Mouse (Mus musculus) hindbrain, embryonic 14.5 days (tissue): ENCODE measurements at regions not wholly inside any gene's neighbourhood (a gene's known extent, or its start where the extent isn't known, plus 50 kb on each side); places are given as distances from the start of the nearest gene placed in this dataset.

Source experiments
- ATAC-seq: fragments of 200-750 bp; cut with Nextera tagmentation; 2 replicates; pipeline ENCODE4 v1.8.0; 2017; ENCODE audit warnings: moderate number of reproducible peaks, mild to moderate bottlenecking, moderate TSS enrichment, moderate library complexity; ENCODE audit not compliant: low FRiP score
- DNase-seq: peaks from one replicate; pipeline ENCODE4 v3.0.0-alpha.2; 2015; ENCODE audit warnings: low spot score
- H3K27ac ChIP-seq: fragments of 300-500 bp; sonication (generic); 2 replicates; pipeline ENCODE4 v1.5.1; 2014; ENCODE audit warnings: mild to moderate bottlenecking, moderate library complexity
- H3K27me3 ChIP-seq: fragments of 300-500 bp; sonication (generic); 2 replicates; pipeline ENCODE4 v1.6.1; 2014; ENCODE audit warnings: mild to moderate bottlenecking, low read length, mixed read lengths; ENCODE audit not compliant: control insufficient read depth, insufficient read depth
- H3K36me3 ChIP-seq: fragments of 300-500 bp; sonication (generic); replicated peaks from 2 replicates; pipeline ENCODE4 v1.6.1; 2014; ENCODE audit not compliant: control insufficient read depth, insufficient read depth
- H3K4me1 ChIP-seq: fragments of 300-500 bp; sonication (generic); replicated peaks from 2 replicates; pipeline ENCODE4 v1.6.1; 2014; ENCODE audit warnings: antibody characterized with exemption, low read length, mixed read lengths; ENCODE audit not compliant: control insufficient read depth, insufficient read depth
- H3K4me2 ChIP-seq: fragments of 300-500 bp; sonication (generic); replicated peaks from 2 replicates; pipeline ENCODE4 v1.6.1; 2014; ENCODE audit warnings: mild to moderate bottlenecking, moderate library complexity
- H3K4me3 ChIP-seq: fragments of 300-500 bp; sonication (generic); replicated peaks from 2 replicates; pipeline ENCODE4 v1.5.1; 2014; ENCODE audit warnings: mild to moderate bottlenecking, low read length
- H3K9ac ChIP-seq: fragments of 300-500 bp; sonication (generic); 2 replicates; pipeline ENCODE4 v1.6.1; 2014
- H3K9me3 ChIP-seq: fragments of 300-500 bp; sonication (generic); 2 replicates; pipeline ENCODE4 v1.6.1; 2016; ENCODE audit warnings: low read length; ENCODE audit not compliant: control insufficient read depth
- WGBS: fragments of 180-500 bp; shearing (Covaris S2); extraction: QIAGEN DNeasy Blood & Tissue Kit; methylation state at CpG from one replicate; pipeline ENCODE4 v1.1.7; 2014; 5-methylcytosine and 5-hydroxymethylcytosine counted together

GRCm38 (mm10) chrX:130808530-130809235, 1059.1 kb downstream of the Diaph2 start:
- Histone ChIP-seq H3K36me3 (no peaks in the 10 kb centered on the region), H3K27ac (no peak overlapping the region), H3K9me3 (no peaks in the 10 kb centered on the region), H3K4me1 (no peaks in the 10 kb centered on the region), H3K9ac (no peak overlapping the region), H3K27me3 (no peaks in the 10 kb centered on the region), H3K4me3 (no peak overlapping the region), H3K4me2 (no peak overlapping the region)
- DNase-seq (no peak), ATAC-seq (no peak)
- 76% methylated on average over 3 of the region's 3 CpGs for WGBS

- Histone ChIP-seq H3K9ac (no peak overlapping the region), H3K9me3 (no peaks in the 10 kb centered on the region), H3K4me2 (no peak overlapping the region), H3K4me1 (no peaks in the 10 kb centered on the region), H3K4me3 (no peak overlapping the region), H3K27me3 (no peaks in the 10 kb centered on the region), H3K36me3 (no peaks in the 10 kb centered on the region), H3K27ac (no peak overlapping the region)
- 77% methylated on average over 1 of the region's 1 CpGs for WGBS
- DNase-seq (no peak), ATAC-seq (no peak)
Measured at GRCm38 (mm10) chrX:130818916-130819315, 1069.4 kb downstream of the Diaph2 start.

GRCm38 (mm10) chrX:130819707-130820106, 1070.2 kb downstream of the Diaph2 start:
- WGBS, result 67% methylated on average over 1 of the region's 1 CpGs
- DNase-seq (no peak), ATAC-seq (no peak; the same call in 1 of the 2 replicates)
- Histone ChIP-seq H3K27ac (no peak overlapping the region), H3K4me3 (no peak overlapping the region), H3K4me1 (no peaks in the 10 kb centered on the region), H3K27me3 (no peaks in the 10 kb centered on the region), H3K9me3 (no peaks in the 10 kb centered on the region), H3K4me2 (no peak overlapping the region), H3K9ac (no peak overlapping the region), H3K36me3 (no peaks in the 10 kb centered on the region)

GRCm38 (mm10) chrX:130820168-130820567, 1070.6 kb downstream of the Diaph2 start:
- H3K9me3 ChIP-seq, result no peaks in the 10 kb centered on the region
- WGBS, result 70% methylated on average over 3 of the region's 3 CpGs
- no peaks in the 10 kb centered on the region for H3K27me3 ChIP-seq
- DNase-seq (no peak), ATAC-seq (peak; percentile 79; the same call in 1 of the 2 replicates)
- no peak overlapping the region for H3K4me2 ChIP-seq
- no peaks in the 10 kb centered on the region for H3K4me1 ChIP-seq
- no peak overlapping the region for H3K4me3 ChIP-seq
- no peak overlapping the region for H3K9ac ChIP-seq
- no peak overlapping the region for H3K27ac ChIP-seq
- H3K36me3 ChIP-seq, result no peaks in the 10 kb centered on the region

GRCm38 (mm10) chrX:130823943-130824342, 1074.4 kb downstream of the Diaph2 start:
- Histone ChIP-seq H3K27ac (no peak overlapping the region), H3K4me1 (no peaks in the 10 kb centered on the region), H3K9ac (no peak overlapping the region), H3K4me2 (no peak overlapping the region), H3K4me3 (no peak overlapping the region), H3K36me3 (no peaks in the 10 kb centered on the region), H3K27me3 (no peaks in the 10 kb centered on the region), H3K9me3 (no peaks in the 10 kb centered on the region)
- DNase-seq (no peak), ATAC-seq (no peak)
- 98% methylated on average over 2 of the region's 2 CpGs for WGBS

- no peak overlapping the region for H3K4me2 ChIP-seq
Measured at GRCm38 (mm10) chrX:130835835-130836234, 1086.3 kb downstream of the Diaph2 start.

GRCm38 (mm10) chrX:130843141-130843540, 1093.6 kb downstream of the Diaph2 start:
- H3K9me3 ChIP-seq, result no peaks in the 10 kb centered on the region
- no peaks in the 10 kb centered on the region for H3K4me1 ChIP-seq
- WGBS, result 86% methylated on average over 3 of the region's 3 CpGs
- no peak overlapping the region for H3K9ac ChIP-seq
- no peak overlapping the region for H3K4me3 ChIP-seq
- no peak overlapping the region for H3K4me2 ChIP-seq
- H3K27me3 ChIP-seq, result no peaks in the 10 kb centered on the region
- ATAC-seq, result no peak
- no peak for DNase-seq
- H3K27ac ChIP-seq, result no peak overlapping the region
- no peaks in the 10 kb centered on the region for H3K36me3 ChIP-seq

More at GRCm38 (mm10) chrX:130835835-130836234, 1086.3 kb downstream of the Diaph2 start:
- DNase-seq (no peak), ATAC-seq (no peak)
- no peaks in the 10 kb centered on the region for H3K27me3 ChIP-seq
- no peaks in the 10 kb centered on the region for H3K36me3 ChIP-seq
- no peaks in the 10 kb centered on the region for H3K4me1 ChIP-seq
- no peak overlapping the region for H3K9ac ChIP-seq
- no peak overlapping the region for H3K27ac ChIP-seq
- no peaks in the 10 kb centered on the region for H3K9me3 ChIP-seq
- no peak overlapping the region for H3K4me3 ChIP-seq

- H3K36me3 ChIP-seq, result no peaks in the 10 kb centered on the region
- H3K27me3 ChIP-seq, result no peaks in the 10 kb centered on the region
- no peak overlapping the region for H3K4me2 ChIP-seq
- H3K9ac ChIP-seq, result no peak overlapping the region
- no peak overlapping the region for H3K4me3 ChIP-seq
- H3K27ac ChIP-seq, result no peak overlapping the region
- H3K9me3 ChIP-seq, result no peaks in the 10 kb centered on the region
- no peak for ATAC-seq
- no peaks in the 10 kb centered on the region for H3K4me1 ChIP-seq
- WGBS, result 92% methylated on average over 1 of the region's 1 CpGs
- no peak for DNase-seq
Measured at GRCm38 (mm10) chrX:130866506-130866905, 1117.0 kb downstream of the Diaph2 start.

- no peak overlapping the region for H3K4me3 ChIP-seq
- DNase-seq (no peak), ATAC-seq (no peak)
- H3K4me1 ChIP-seq, result no peaks in the 10 kb centered on the region
- no peaks in the 10 kb centered on the region for H3K9me3 ChIP-seq
- H3K9ac ChIP-seq, result no peak overlapping the region
- H3K27ac ChIP-seq, result no peak overlapping the region
- WGBS, result 66% methylated on average over 1 of the region's 1 CpGs
- H3K36me3 ChIP-seq, result no peaks in the 10 kb centered on the region
- no peaks in the 10 kb centered on the region for H3K27me3 ChIP-seq
- H3K4me2 ChIP-seq, result no peak overlapping the region
Measured at GRCm38 (mm10) chrX:130874157-130874556, 1124.6 kb downstream of the Diaph2 start.

- Histone ChIP-seq H3K4me2 (no peak overlapping the region), H3K4me1 (no peaks in the 10 kb centered on the region), H3K9ac (no peak overlapping the region), H3K4me3 (no peak overlapping the region), H3K27me3 (no peaks in the 10 kb centered on the region), H3K27ac (no peak overlapping the region), H3K9me3 (no peaks in the 10 kb centered on the region), H3K36me3 (no peaks in the 10 kb centered on the region)
- 47% methylated on average over 3 of the region's 3 CpGs for WGBS
- DNase-seq, result no peak
- ATAC-seq, result no peak
Measured at GRCm38 (mm10) chrX:130875289-130875688, 1125.7 kb downstream of the Diaph2 start.
